Mouse (Mus musculus): ENCODE results near the gene Adam22. TPM values are rescaled to one million over a fixed set of nuclear protein-coding genes. Genes with fewer than 3 reads are reported as not detected.

Adam22 gene
- total RNA-seq, 2 experiments from 2014 or later: 4.5 to 5.1 TPM

- no peak for DNase-seq (ENCODE audit: low spot score in 2 of 2)
Observed at GRCm38 (mm10) chr5:8180646-8181045, 187.3 kb downstream of the Adam22 start.

GRCm38 (mm10) chr5:8178111-8178510, 189.8 kb downstream of the Adam22 start:
- no peak for DNase-seq (ENCODE audit: low spot score in 2 of 2)

- DNase-seq (ENCODE audit: low spot score in 2 of 2): no peak
Observed at GRCm38 (mm10) chr5:8164773-8165172, 203.2 kb downstream of the Adam22 start.

- DNase-seq (ENCODE audit: low spot score in 2 of 2): no peak
Observed at GRCm38 (mm10) chr5:8151645-8152044, 216.3 kb downstream of the Adam22 start.

DNA sequence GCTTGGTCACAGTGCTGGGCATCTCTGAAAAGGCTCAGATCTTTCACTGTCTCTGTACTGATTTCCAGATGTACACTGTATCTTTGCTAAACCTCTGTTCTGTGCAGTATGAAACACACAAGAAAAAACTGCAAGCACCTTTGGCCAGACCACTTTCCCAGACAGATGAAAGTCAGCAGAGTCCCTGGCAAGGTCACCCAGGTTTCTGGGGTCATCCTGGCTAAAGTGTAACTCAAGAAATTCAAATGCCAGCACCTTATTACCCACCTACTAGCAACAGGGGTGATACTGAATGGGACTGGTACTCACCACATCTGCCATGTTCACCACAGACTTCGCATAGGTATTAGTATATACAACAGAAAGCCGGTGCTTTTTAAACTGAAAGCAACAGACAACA, 221.8 kb downstream of the Adam22 start:
- DNase-seq (ENCODE audit: low spot score in 2 of 2): no peak

DNA sequence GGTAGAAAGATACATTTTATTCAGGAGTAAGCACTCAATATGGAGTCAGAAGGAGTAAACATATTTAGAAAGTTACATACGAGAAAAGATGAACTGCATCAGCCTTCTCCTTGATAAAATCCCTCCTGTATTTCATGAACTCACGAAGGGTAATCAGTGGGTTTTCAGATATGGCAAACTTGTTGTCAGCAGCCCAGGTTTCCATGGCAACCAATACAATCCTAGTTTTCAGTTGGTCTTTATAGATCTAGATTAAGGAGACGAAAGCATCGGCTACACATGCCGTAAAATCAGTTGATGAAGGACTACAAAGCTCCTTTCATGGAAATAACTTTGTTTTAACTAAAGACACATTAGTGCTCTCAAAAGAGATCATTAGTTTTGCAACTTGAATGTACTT, 222.5 kb downstream of the Adam22 start:
- DNase-seq (ENCODE audit: low spot score in 2 of 2): no peak

DNA sequence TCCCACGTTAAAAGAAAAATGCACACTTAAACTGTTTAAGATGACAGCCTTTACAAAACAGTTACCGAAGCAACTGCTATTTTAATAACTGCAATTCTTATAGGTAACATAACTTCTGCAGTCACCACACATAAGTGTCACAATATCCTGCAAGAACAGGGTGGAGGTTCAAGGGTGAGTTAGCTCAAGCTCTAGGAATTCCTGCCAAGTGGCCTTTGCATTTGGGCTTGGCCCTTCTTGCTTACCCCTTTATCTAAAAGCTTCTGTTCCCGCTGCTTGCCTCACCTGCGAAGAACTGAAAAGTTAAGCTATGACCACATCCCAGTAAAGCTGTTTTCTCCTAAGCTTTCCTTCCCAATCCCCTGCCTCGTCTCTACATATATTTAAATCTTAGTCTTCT, 235.4 kb downstream of the Adam22 start:
- no peak for DNase-seq (ENCODE audit: low spot score in 2 of 2)

DNA sequence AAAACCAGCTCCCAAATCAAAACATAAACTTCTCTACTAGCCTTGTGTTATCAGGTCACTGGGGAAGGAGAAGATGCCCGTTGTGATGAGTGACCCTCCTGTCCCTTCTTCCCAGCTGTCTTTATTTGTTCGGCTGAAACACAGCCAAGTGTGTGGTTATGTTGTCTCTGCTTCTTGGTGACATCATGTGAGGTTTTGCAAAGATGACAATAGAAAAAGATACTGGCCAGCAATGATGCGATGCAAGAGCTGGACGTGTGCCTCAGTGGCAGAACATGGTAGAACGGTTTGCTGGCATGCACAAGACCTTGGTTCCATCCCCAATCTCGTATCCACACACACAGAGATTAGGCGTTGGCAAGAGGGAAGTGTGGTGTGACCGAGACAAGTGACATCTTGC, 236.0 kb downstream of the Adam22 start:
- DNase-seq (ENCODE audit: low spot score in 2 of 2): no peak

DNA sequence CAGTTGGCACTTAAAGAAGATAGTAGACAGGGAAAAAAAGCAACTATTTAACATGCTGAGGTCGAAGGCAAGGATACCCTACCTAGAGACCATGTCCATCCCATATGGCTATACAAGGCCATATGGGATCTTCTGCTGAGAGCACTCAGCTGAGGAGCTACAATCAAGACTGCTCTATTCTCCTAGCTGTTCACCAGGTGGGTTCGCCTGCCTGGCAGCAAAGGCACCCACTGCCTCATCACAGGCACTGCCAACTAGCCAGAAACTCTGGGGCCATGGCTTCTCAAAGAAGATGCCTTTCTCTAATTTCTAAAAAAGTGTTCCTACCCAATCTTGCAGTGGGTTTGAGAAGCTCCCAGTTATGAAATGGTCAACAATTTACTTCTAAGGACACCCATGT, 238.2 kb downstream of the Adam22 start:
- DNase-seq (ENCODE audit: low spot score in 2 of 2): no peak

DNA sequence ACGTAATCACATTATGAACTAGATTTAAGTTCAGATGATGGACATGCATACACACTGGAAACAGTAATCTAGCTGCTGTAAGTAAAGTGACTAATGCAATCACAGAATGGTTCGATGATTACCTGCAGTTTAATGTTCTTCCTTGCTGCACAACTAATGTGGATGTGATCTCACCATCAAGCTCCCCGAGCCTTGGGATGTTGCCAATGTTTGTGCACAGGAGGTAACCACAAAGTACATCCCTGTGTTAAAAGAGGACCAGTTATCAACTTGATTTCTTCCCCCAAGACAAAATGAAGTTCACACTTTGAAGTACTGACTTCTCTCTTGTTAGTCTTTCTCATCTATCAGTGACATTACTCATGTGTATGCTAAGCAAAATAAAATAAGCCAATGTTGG, 247.0 kb downstream of the Adam22 start:
- no peak for DNase-seq (ENCODE audit: low spot score in 2 of 2)

- DNase-seq (ENCODE audit: low spot score in 2 of 2): no peak
Observed at GRCm38 (mm10) chr5:8120087-8120486, 247.9 kb downstream of the Adam22 start.

GRCm38 (mm10) chr5:8116561-8117168, 251.3 kb downstream of the Adam22 start:
- DNase-seq (ENCODE audit: low spot score in 2 of 2): no peak

- DNase-seq (ENCODE audit: low spot score in 2 of 2): no peak
Observed at GRCm38 (mm10) chr5:8112246-8112645, 255.7 kb downstream of the Adam22 start.

GRCm38 (mm10) chr5:8111691-8112090, 256.3 kb downstream of the Adam22 start:
- DNase-seq (ENCODE audit: low spot score in 2 of 2): no peak

DNA sequence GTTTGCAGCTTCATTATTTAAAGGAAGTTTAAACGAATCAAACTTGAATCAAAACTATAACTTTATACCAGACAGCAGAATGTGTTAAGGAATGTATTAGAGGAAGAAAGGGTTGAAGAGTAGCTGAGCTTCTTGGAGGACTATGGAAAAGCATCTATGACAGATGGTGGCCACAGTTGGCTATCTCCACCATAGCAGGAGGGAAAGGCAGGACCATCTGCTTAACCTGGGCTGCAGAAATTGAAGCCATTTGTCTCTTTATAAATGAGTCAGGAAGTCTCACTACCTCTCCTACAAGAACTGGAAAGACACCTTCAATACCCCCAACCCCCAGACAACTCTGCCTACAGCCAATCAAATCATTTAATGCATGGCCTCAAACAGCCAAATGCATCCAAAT, 272.3 kb downstream of the Adam22 start:
- no peak for DNase-seq (ENCODE audit: low spot score in 2 of 2)

DNA sequence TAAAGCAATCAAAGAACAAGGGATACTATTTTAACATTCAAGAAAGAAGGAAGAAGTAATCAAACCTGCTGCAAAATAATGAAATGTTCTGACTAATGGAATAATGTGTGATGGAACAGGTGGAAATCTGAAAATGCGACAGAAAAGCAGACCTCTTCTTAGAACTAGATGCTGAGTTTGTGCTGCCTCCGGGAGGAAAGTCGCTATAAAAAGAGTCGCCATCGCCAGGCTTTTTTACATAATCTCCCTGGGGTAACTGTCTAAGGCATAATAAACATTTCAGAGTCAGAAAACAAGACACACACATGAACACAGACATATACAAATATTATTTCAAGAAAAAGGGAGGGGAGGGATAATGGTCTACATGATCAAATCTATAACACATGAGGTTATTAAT, 273.0 kb downstream of the Adam22 start:
- no peak for DNase-seq (ENCODE audit: low spot score in 2 of 2)

GRCm38 (mm10) chr5:8088147-8088546, 279.8 kb downstream of the Adam22 start:
- DNase-seq (ENCODE audit: low spot score in 2 of 2): no peak

DNA sequence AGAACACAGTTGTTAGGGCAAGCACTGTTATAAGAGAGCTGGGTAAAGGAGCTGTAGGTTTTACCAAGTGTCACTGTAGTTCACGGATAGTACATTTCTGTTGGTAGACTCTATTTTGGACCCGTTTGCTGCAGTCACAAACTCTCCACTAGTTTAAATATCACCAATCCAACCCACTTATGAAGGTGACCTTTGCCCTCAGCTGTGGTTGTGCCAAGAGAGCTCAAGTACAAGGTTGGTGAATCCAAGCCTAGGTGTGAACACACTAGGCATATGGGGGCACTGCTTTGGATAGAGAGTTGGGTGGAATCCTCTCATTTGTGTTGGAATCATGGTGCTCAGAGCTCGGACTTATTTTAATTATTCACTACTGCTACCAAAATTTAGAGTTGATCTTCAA, 282.3 kb downstream of the Adam22 start:
- DNase-seq (ENCODE audit: low spot score in 2 of 2): no peak

DNA sequence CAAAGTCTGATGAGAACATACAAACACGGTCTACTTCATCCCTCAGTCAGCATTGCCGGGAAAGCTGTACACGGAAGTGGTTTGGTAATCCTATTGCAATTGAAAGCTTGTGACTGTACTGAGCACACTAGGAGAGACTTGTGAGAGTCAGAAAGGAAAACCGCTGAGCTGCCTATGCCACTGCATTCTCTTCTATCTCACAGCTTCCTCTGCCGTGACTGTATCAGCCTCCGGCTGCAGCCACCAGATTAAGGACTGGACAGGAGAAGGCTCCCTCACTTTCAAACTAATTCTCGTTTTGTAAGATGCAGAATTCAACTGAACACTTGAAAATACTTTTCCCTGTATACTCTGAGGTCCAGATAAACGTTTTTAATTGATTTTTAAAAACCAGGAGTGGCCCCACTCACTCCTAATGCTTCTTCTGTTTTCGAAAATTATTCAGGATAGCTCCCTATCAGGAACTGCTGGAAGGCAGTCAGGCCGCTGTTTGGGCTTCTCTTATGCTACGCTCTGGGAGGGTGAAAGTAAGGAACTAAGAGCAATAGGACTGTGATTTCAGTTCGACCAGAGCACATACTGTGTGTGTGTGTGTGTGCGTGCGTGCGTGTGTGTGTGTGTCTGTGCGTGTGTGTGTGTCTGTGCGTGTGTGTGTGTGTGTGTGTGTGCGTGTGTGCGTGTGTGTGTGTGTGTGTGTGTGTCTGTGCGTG, 285.0 kb downstream of the Adam22 start:
- no peak for DNase-seq (ENCODE audit: low spot score in 2 of 2)

DNA sequence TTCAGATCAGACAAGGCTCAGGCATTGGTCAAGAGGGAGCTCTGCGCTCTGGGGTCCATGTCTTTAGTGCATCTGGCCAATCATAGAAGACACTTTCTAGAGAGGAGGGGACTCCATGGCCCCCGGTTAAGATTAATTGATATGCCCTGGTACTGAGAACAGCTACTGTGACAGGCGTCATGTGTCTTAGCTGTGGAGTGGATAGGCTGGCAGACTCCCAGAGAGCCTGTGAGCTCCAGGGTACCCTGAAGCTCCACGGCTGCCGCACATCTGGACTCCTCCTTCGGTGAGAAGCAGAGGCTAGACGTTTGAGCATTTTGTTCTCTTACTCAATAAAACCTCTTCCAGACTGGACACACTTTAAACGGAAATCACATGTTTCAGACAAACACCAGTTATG, 290.5 kb downstream of the Adam22 start:
- DNase-seq (ENCODE audit: low spot score in 2 of 2): no peak

GRCm38 (mm10) chr5:8073901-8074561, 293.9 kb downstream of the Adam22 start:
- DNase-seq (ENCODE audit: low spot score in 2 of 2): no peak

GRCm38 (mm10) chr5:8073406-8073805, 294.6 kb downstream of the Adam22 start:
- DNase-seq (ENCODE audit: low spot score in 2 of 2): no peak

- no peak for DNase-seq (ENCODE audit: low spot score in 2 of 2)
Observed at GRCm38 (mm10) chr5:8063207-8063606, 304.8 kb downstream of the Adam22 start.
